Mouse (Mus musculus) natural killer cell, adult 2 months (primary cell): ENCODE data around the gene Pde8a.
"Not testable (repeated sequence)": the region's sequence is repeated elsewhere in the genome, so short reads cannot be mapped to it uniquely, and the experiment has no call there.

Experiments used
- DNase-seq, 2 experiments: peaks; one replicate each; pipeline ENCODE4 v3.0.0; 2022; ENCODE audit warnings: low spot score in 2 of 2

Pde8a gene

GRCm38 (mm10) chr7:81213347-81214152, at the start of gene Pde8a:
TSS of gene Pde8a (plus strand) at chr7:81213596.
- DNase-seq = peak; percentile 6 to 7

- DNase-seq = no peak
Observed at GRCm38 (mm10) chr7:81164411-81164810, 49.0 kb upstream of the Pde8a start.

- DNase-seq = peak; percentile 23 to 30
Observed at GRCm38 (mm10) chr7:81167124-81167523, 46.3 kb upstream of the Pde8a start.

- DNase-seq = no peak
Observed at GRCm38 (mm10) chr7:81169351-81169750, 44.0 kb upstream of the Pde8a start.

- no peak for DNase-seq
Observed at GRCm38 (mm10) chr7:81173931-81174330, 39.5 kb upstream of the Pde8a start.

- no peak for DNase-seq
Observed at GRCm38 (mm10) chr7:81174654-81175053, 38.7 kb upstream of the Pde8a start.

GRCm38 (mm10) chr7:81176187-81176769, 37.1 kb upstream of the Pde8a start:
- DNase-seq = no peak

GRCm38 (mm10) chr7:81179494-81179893, 33.9 kb upstream of the Pde8a start:
- DNase-seq = peak; percentile 50 to 72

- no peak for DNase-seq
Observed at GRCm38 (mm10) chr7:81182492-81183175, 30.8 kb upstream of the Pde8a start.

GRCm38 (mm10) chr7:81183181-81183580, 30.2 kb upstream of the Pde8a start:
- no peak for DNase-seq

GRCm38 (mm10) chr7:81184136-81184535, 29.3 kb upstream of the Pde8a start:
- DNase-seq = no peak

GRCm38 (mm10) chr7:81184651-81185050, 28.7 kb upstream of the Pde8a start:
- no peak for DNase-seq

- not testable (repeated sequence) for DNase-seq
Observed at GRCm38 (mm10) chr7:81186036-81186435, 27.4 kb upstream of the Pde8a start.

- DNase-seq = no peak
Observed at GRCm38 (mm10) chr7:81189180-81189579, 24.2 kb upstream of the Pde8a start.

- no peak for DNase-seq
Observed at GRCm38 (mm10) chr7:81195509-81195908, 17.9 kb upstream of the Pde8a start.

GRCm38 (mm10) chr7:81196796-81197195, 16.6 kb upstream of the Pde8a start:
- no peak for DNase-seq

- DNase-seq = no peak
Observed at GRCm38 (mm10) chr7:81198538-81198937, 14.9 kb upstream of the Pde8a start.

- no peak for DNase-seq
Observed at GRCm38 (mm10) chr7:81199109-81199508, 14.3 kb upstream of the Pde8a start.

- DNase-seq = no peak
Observed at GRCm38 (mm10) chr7:81199757-81200156, 13.6 kb upstream of the Pde8a start.

GRCm38 (mm10) chr7:81202389-81202788, 11.0 kb upstream of the Pde8a start:
- no peak for DNase-seq

GRCm38 (mm10) chr7:81203576-81203975, 9.8 kb upstream of the Pde8a start:
- DNase-seq = not testable (repeated sequence)

GRCm38 (mm10) chr7:81208944-81209343, 4.5 kb upstream of the Pde8a start:
- DNase-seq = peak; percentile 38 to 64
